Mouse (Mus musculus): ENCODE measurements at regions not wholly inside any gene's neighbourhood (a gene's known extent, or its start where the extent isn't known, plus 50 kb on each side); places are given as distances from the start of the nearest gene placed in this dataset.
A peak's percentile ranks its signal among the peaks of the same experiment; 100 is the strongest.

DNA sequence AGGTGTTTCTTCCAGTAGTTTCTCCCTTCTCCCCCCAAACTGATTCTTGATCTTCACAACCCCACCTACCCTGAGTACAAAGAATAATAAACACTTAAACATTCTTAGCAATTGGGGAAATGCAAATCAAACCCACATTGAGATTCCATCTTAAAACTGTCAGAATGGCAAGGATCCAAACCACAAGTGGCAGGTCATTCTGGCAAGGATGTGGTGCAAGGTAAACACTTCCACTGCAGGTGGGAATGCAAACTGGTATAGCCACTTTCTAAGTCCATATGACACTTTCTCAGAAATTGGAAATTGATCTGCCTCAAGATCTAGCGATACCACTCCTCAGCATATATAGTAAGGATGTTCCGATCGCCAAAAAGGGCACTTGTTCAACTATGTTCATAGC, 201.6 kb upstream of the Slitrk1 start:
- peak; percentile 3 for DNase-seq

Data from lung, postnatal 14 days (tissue).